Mouse (Mus musculus) kidney, embryonic 15.5 days (tissue): ENCODE measurements around the gene Ciao2a. TPM values are rescaled to one million over a fixed set of nuclear protein-coding genes. Genes with fewer than 3 reads are reported as not detected.

Experiments
- ATAC-seq: fragments of 200-750 bp; cut with Nextera tagmentation; replicated peaks from 2 replicates; pipeline ENCODE4 v1.8.0; 2017; ENCODE audit warnings: moderate TSS enrichment; ENCODE audit not compliant: low FRiP score
- H3K27ac ChIP-seq: fragments of 300-500 bp; sonication (generic); 2 replicates; pipeline ENCODE4 v1.5.1; 2015; ENCODE audit warnings: mild to moderate bottlenecking, inconsistent platforms
- H3K27me3 ChIP-seq: fragments of 300-500 bp; sonication (generic); 2 replicates; pipeline ENCODE4 v1.6.1; 2015; ENCODE audit warnings: inconsistent platforms
- H3K36me3 ChIP-seq: fragments of 300-500 bp; sonication (generic); 2 replicates; pipeline ENCODE4 v1.6.1; 2015; ENCODE audit warnings: inconsistent platforms
- H3K4me1 ChIP-seq: fragments of 300-500 bp; sonication (generic); 2 replicates; pipeline ENCODE4 v1.6.1; 2015; ENCODE audit warnings: inconsistent platforms
- H3K4me2 ChIP-seq: fragments of 300-500 bp; sonication (generic); 2 replicates; pipeline ENCODE4 v1.6.1; 2015; ENCODE audit warnings: moderate library complexity, mild to moderate bottlenecking, inconsistent platforms
- H3K4me3 ChIP-seq: fragments of 300-500 bp; sonication (generic); replicated peaks from 2 replicates; pipeline ENCODE4 v1.5.1; 2015; ENCODE audit warnings: mild to moderate bottlenecking, inconsistent platforms
- H3K9ac ChIP-seq: fragments of 300-500 bp; sonication (generic); 2 replicates; pipeline ENCODE4 v1.6.1; 2015; ENCODE audit warnings: mild to moderate bottlenecking, inconsistent platforms
- H3K9me3 ChIP-seq: fragments of 300-500 bp; sonication (generic); replicated peaks from 2 replicates; pipeline ENCODE4 v1.6.1; 2016; ENCODE audit warnings: inconsistent platforms
- WGBS: fragments of 180-500 bp; shearing (Covaris S2); methylation state at CpG from one replicate; pipeline ENCODE4 v1.1.7; 2015; ENCODE audit warnings: mixed read lengths; 5-methylcytosine and 5-hydroxymethylcytosine counted together
- polyA plus RNA-seq: library from polyadenylated mRNA; unstranded; fragments of >200 nt; fragmentation: Nextera tagmentation; extraction: Ambion mirVana; gene quantifications from 2 replicates; pipeline ENCODE4 v1.2.1, GENCODE M21; 2015

Ciao2a gene
- polyA plus RNA-seq, 1 experiment from 2014 or later, result 151 TPM

DNA sequence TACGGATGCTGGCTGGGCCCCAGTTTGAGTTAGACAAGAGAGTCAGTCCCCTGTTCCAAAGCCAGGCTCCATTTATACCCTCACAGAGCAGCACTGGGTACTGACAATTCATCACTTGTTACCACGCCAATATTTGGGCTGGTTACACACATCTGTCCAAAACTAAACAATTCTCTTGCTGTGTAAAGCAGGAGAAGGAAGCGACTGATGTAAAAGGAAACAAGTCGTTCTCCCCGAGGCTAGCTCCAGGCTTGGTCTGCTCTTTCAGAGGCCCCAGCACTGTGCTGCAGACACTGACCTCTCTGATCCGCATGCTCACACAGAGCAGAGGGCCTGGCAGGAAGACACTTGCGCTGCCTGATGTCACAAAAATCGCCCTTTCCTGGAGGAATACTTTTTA lies 24.8 kb upstream of the Ciao2a start:
- 87% methylated on average over 8 of the region's 8 CpGs for WGBS
- Histone ChIP-seq H3K4me1 (no peaks in the 10 kb centered on the region), H3K4me3 (no peak overlapping the region), H3K9me3 (no peaks in the 10 kb centered on the region), H3K36me3 (peaks cover 96% of the 10 kb centered on the region), H3K4me2 (no peak overlapping the region), H3K27ac (no peak overlapping the region), H3K9ac (no peak overlapping the region), H3K27me3 (no peaks in the 10 kb centered on the region)
- no peak for ATAC-seq

DNA sequence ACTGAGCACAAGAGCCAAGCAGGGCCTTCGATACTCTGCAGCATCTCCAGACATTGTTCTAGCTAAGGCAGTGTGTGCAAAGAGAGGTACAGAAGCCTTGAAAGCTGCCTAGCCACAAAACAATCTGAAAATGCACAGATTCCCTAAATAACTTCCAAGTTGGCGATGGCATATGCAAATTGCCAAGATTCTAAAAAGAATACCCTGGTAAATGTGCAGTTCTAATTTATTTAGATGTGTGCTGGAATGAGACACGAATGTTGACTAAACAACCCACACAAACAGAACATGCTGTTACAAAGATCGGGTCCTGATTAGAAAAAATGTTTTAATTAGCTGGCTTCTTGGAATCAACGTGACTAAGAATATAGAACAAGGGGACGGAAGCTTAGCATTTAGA lies 23.7 kb upstream of the Ciao2a start:
- Histone ChIP-seq H3K4me1 (no peaks in the 10 kb centered on the region), H3K27ac (no peak overlapping the region), H3K4me2 (no peak overlapping the region), H3K27me3 (no peaks in the 10 kb centered on the region), H3K36me3 (peaks cover 94% of the 10 kb centered on the region), H3K9me3 (no peaks in the 10 kb centered on the region), H3K9ac (no peak overlapping the region), H3K4me3 (no peak overlapping the region)
- whole genome bisulfite sequencing, result 90% methylated on average over 6 of the region's 6 CpGs
- ATAC-seq, result no peak

DNA sequence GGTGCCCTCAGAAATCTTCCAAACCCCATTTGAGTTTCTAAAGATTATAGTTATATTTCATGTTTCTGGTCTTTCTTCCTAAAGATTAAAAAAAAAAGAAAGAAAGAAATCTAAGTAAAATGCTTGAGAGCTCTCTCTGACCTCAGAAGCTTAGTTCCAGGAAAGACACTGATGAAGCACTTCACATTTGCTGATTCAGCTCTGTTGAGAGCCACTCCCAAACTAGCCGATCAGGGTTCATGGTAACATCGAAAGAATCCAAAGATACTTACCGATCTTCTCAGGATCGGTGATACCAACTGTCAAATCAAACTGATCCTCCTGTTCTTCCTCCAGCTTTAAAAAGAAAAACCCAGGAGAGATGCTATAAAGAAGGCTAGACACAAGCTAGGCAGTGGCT lies 21.8 kb upstream of the Ciao2a start:
- 93% methylated on average over 4 of the region's 4 CpGs for WGBS

DNA sequence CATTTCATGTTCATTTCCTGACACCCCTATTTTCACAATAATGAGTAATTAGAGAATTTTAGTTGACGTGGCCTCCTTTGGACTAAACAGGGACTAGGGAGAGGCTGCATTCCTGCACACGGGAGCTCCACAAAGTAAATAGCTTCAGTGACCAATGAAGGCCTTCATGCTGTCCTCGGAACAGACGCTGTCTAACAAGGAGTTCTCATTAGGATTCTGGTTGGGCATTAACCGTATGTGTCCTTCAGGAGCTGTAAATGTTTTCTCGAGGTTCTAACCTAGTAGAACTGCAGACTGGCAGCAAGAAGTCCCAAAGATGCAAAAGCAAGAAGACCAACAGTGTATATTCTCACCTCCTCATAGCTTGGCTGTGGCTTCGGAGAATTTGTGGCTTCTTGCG lies 21.2 kb upstream of the Ciao2a start:
- Histone ChIP-seq H3K27ac (peak overlapping the region; percentile 39), H3K27me3 (no peaks in the 10 kb centered on the region), H3K4me2 (no peak overlapping the region), H3K36me3 (peaks cover 90% of the 10 kb centered on the region), H3K4me3 (no peak overlapping the region), H3K4me1 (no peaks in the 10 kb centered on the region), H3K9me3 (no peaks in the 10 kb centered on the region), H3K9ac (no peak overlapping the region)
- WGBS, result 82% methylated on average over 8 of the region's 8 CpGs
- no peak for ATAC-seq

More for the DNA sequence above, 21.8 kb upstream of the Ciao2a start:
- H3K4me3 ChIP-seq, result no peak overlapping the region
- H3K27ac ChIP-seq, result 0 out of 2 replicates have a peak overlapping the region, but pooled peaks have one; percentile 18
- no peak overlapping the region for H3K9ac ChIP-seq
- H3K9me3 ChIP-seq, result no peaks in the 10 kb centered on the region
- H3K4me2 ChIP-seq, result no peak overlapping the region
- no peaks in the 10 kb centered on the region for H3K27me3 ChIP-seq
- ATAC-seq, result no peak
- H3K4me1 ChIP-seq, result no peaks in the 10 kb centered on the region
- peaks cover 95% of the 10 kb centered on the region for H3K36me3 ChIP-seq

DNA sequence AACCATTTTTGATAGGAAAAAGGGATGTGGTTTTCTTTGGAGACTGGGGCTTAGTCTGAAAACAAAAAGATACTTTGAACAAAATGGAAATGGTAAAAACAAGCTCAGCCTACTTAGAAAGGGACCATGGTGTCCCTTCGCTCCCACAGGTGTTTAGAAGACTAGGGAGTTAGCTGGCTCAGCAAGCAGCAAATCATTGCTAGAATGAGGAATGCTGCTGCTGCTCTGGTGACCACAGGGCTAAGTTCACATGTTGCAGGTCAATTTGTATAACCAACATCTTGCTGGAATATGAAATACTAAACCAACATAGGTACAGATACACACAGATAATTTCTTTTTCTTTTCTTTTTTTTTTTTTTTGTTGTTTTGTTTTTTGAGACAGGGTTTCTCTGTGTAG lies 16.8 kb upstream of the Ciao2a start:
- Histone ChIP-seq H3K36me3 (peaks cover 69% of the 10 kb centered on the region), H3K4me2 (no peak overlapping the region), H3K27me3 (no peaks in the 10 kb centered on the region), H3K4me3 (no peak overlapping the region), H3K9me3 (no peaks in the 10 kb centered on the region), H3K9ac (no peak overlapping the region), H3K4me1 (0 out of 2 replicates have a peak, but pooled peaks cover 7% of the 10 kb centered on the region), H3K27ac (no peak overlapping the region)
- ATAC-seq, result no peak
- WGBS, result 95% methylated on average over 1 of the region's 1 CpGs

DNA sequence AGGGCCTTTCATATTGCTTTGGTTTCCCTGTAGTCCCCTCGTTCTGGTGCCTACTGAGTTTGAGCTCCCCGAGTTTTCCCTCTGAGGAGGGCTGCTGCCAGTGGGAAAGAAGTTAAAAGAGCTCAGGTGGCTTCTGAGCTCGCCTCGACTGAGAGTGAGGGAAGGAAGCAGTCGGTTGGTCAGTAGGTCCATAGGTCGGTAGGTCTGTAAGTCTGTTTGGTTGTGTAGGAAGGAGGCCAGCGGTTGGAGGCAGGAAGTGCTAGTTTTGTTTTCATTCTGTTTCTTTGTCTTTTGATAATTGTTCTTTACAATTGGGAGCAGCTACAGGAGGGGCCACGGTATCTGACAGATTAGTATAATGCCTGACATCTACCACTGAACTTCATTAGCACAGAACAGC lies 16.3 kb upstream of the Ciao2a start:
- no peak for ATAC-seq
- Histone ChIP-seq H3K27me3 (no peaks in the 10 kb centered on the region), H3K9ac (no peak overlapping the region), H3K4me2 (no peak overlapping the region), H3K9me3 (no peaks in the 10 kb centered on the region), H3K27ac (peak overlapping the region; percentile 77), H3K4me1 (0 out of 2 replicates have a peak, but pooled peaks cover 7% of the 10 kb centered on the region), H3K36me3 (peaks cover 69% of the 10 kb centered on the region), H3K4me3 (no peak overlapping the region)
- WGBS, result 64% methylated on average over 8 of the region's 8 CpGs

DNA sequence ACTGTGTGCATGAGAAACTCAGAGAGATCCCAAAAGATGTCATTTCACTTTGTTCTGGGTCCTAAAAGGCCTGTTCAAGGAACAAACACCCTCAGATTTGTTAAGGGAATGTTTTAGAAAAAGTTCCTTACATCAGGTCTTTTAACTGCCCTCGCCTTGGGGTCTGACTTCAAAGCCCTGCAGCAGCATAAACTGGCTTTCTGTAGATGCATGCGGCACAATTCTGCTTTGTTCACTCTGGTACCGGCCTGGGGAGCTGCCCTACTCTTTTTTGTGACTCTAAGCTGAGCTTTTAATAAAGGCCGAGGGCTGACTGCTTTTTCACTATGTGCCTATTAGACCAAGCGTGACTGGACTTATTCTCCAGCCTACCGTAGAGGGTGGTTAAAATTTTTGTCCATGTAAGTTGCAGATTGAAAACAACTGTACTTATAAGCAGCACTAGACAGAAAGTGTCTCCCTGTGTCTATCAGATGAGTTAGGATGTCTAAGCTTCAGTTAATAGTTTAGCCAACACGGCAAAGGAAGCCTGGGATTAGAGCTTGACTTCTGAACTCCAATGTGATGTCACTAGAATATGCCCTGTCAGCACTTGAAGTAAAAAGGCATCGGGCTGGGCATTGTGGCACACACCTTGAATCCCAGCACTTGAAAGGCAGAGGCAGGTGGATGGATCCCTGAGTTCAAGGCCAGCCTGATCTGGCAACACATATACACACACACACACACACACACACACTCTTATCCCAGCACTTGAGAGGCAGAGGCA lies 15.6 kb upstream of the Ciao2a start:
- Histone ChIP-seq H3K9me3 (no peaks in the 10 kb centered on the region), H3K4me2 (no peak overlapping the region), H3K9ac (no peak overlapping the region), H3K27ac (peak overlapping the region; percentile 77), H3K36me3 (peaks cover 69% of the 10 kb centered on the region), H3K27me3 (no peaks in the 10 kb centered on the region), H3K4me3 (no peak overlapping the region), H3K4me1 (0 out of 2 replicates have a peak, but pooled peaks cover 7% of the 10 kb centered on the region)
- 77% methylated on average over 8 of the region's 8 CpGs for WGBS
- ATAC-seq, result no peak

DNA sequence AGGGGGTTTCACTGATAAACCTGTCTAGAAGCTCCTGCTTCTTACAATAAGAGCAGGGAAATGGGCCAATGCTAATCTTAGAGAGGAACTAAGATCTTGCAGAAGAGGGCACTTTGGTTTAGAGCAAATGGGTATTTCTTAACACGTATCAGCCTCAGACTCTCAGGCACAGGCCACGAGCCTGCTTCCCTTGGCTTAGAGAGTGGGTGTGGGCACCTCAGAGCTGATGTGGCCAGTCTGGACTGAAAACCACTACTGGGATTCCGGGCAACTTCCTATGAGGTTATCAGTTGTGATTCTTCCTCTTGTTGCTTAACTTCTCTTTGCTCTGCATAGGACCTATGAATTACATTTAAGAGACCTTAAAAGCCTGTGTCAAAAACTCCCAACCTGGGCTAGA lies 12.1 kb upstream of the Ciao2a start:
- no peak for ATAC-seq
- Histone ChIP-seq H3K9ac (no peak overlapping the region), H3K27me3 (no peaks in the 10 kb centered on the region), H3K9me3 (no peaks in the 10 kb centered on the region), H3K36me3 (peaks cover 45% of the 10 kb centered on the region), H3K4me1 (peaks cover 20% of the 10 kb centered on the region; the same call in 1 of the 2 replicates), H3K4me2 (no peak overlapping the region), H3K4me3 (no peak overlapping the region), H3K27ac (no peak overlapping the region)
- 91% methylated on average over 3 of the region's 3 CpGs for WGBS

DNA sequence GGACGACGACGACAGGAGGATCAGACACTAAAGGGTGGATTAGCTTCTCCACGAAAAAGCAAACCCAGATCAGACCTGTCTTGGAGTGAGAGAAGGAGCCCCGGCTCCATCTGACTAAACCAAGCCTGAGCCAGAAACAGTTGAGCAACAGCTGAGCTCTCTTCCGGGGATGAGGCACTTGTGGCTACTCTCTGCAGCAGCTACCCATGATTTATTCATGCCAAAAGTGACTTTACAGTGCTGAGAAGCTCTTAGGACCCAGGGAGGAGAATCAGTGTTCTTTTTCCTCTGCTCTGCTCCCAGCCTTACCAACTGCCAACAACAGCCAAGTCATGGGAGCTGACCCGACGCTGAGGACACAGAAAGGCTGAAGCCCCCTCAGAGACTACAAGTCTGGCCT lies 9.5 kb upstream of the Ciao2a start:
- Histone ChIP-seq H3K4me3 (no peak overlapping the region), H3K36me3 (peaks cover 35% of the 10 kb centered on the region), H3K27ac (0 out of 2 replicates have a peak overlapping the region, but pooled peaks have one; percentile 10), H3K9ac (no peak overlapping the region), H3K9me3 (no peaks in the 10 kb centered on the region), H3K4me2 (no peak overlapping the region), H3K4me1 (peaks cover 13% of the 10 kb centered on the region; the same call in 1 of the 2 replicates), H3K27me3 (no peaks in the 10 kb centered on the region)
- WGBS, result 47% methylated on average over 8 of the region's 8 CpGs
- no peak for ATAC-seq

DNA sequence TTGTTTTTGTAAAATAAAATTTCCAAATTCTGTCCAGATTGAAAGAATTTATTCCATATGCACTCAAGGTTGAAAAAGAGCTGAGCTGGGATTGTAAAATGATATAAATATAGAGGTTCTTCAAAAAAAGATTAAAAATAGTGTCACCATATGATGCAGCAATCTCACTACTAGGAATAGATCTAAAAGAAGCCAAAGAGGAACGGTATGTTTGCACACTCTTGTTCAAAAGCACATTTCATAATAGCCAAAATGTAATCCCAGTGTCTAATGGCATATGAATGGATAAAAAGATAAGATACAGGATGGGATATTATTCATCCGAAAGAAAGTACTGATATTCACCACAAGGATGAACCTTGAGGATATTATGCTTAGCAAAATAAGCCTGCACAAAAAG lies 6.9 kb upstream of the Ciao2a start:
- Histone ChIP-seq H3K4me3 (no peak overlapping the region), H3K4me1 (peaks cover 27% of the 10 kb centered on the region), H3K4me2 (no peak overlapping the region), H3K27me3 (no peaks in the 10 kb centered on the region), H3K36me3 (peaks cover 20% of the 10 kb centered on the region), H3K9ac (no peak overlapping the region), H3K27ac (no peak overlapping the region), H3K9me3 (no peaks in the 10 kb centered on the region)
- no peak for ATAC-seq
- 96% methylated on average over 2 of the region's 2 CpGs for WGBS

DNA sequence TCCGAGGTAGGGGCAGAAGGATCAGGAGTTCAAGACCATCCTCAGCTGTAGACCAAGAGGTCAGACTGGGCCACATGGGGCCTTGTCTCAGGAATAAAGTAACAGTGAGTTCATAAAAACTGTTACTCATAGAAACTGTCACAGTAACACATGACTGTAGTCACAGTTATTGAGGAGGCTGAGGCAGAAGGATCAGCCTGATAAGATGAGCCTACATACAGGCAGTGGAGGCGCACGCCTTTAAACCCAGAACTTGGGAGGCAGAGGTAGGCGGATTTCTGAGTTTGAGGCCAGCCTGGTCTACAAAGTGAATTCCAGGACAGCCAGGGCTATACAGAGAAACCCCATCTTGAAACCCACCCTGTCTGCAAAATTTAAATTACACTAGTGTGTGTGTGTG lies 6.3 kb upstream of the Ciao2a start:
- H3K4me2 ChIP-seq, result no peak overlapping the region
- no peak for ATAC-seq
- H3K4me1 ChIP-seq, result peaks cover 30% of the 10 kb centered on the region
- H3K9me3 ChIP-seq, result no peaks in the 10 kb centered on the region
- 93% methylated on average over 4 of the region's 4 CpGs for WGBS
- H3K27me3 ChIP-seq, result no peaks in the 10 kb centered on the region
- no peak overlapping the region for H3K27ac ChIP-seq
- H3K9ac ChIP-seq, result no peak overlapping the region
- peaks cover 14% of the 10 kb centered on the region for H3K36me3 ChIP-seq
- H3K4me3 ChIP-seq, result no peak overlapping the region

DNA sequence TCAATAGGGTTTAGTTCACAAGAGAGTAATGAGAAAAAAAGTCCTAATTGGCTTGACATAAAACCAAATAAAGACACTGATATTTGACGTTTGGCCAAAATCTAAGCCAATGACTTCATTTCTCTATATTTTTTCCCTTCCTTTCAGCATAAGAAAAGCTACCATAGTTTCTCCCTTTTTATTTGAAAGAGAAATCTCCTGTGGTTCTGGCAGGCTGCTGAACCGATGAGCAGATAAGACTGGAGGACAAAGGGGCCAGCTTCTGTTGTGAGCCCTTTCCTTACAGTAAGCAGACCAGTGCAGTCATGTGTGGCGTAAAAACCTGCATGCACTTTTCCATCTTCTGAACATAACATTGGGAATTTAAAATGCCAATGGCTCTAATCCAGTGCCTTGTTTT lies 5.5 kb upstream of the Ciao2a start:
- Histone ChIP-seq H3K4me2 (no peak overlapping the region), H3K9ac (no peak overlapping the region), H3K4me3 (no peak overlapping the region), H3K9me3 (no peaks in the 10 kb centered on the region), H3K4me1 (peaks cover 38% of the 10 kb centered on the region), H3K27ac (no peak overlapping the region), H3K27me3 (no peaks in the 10 kb centered on the region), H3K36me3 (0 out of 2 replicates have a peak, but pooled peaks cover 7% of the 10 kb centered on the region)
- WGBS, result 82% methylated on average over 3 of the region's 3 CpGs
- ATAC-seq, result no peak

DNA sequence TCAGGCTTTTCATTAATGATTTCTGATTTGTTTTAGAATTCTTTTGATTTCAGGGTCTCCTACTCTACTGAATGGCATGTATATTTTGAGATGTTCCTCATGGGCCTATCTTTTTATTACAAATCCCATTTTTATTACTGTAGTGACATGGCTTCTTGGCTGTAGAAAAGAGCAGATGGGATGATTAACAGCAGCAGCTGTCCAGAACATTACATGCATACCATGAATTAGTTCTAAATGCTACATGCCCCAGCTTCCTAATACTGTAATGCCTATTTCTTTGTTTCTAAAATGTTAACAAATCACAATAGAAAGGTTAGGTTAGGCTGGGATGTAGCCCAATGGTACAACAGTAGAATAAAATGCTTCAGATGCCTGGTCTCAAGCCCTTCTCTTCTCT lies 5.0 kb upstream of the Ciao2a start:
- no peak overlapping the region for H3K27ac ChIP-seq
- H3K4me3 ChIP-seq, result no peak overlapping the region
- no peak for ATAC-seq
- no peak overlapping the region for H3K4me2 ChIP-seq
- no peak overlapping the region for H3K9ac ChIP-seq
- H3K9me3 ChIP-seq, result no peaks in the 10 kb centered on the region
- no peaks in the 10 kb centered on the region for H3K27me3 ChIP-seq
- H3K4me1 ChIP-seq, result peaks cover 40% of the 10 kb centered on the region
- H3K36me3 ChIP-seq, result 0 out of 2 replicates have a peak, but pooled peaks cover 5% of the 10 kb centered on the region
